Mouse (Mus musculus): ENCODE results near the gene Eif3k. TPM values are rescaled to one million over a fixed set of nuclear protein-coding genes. Genes with fewer than 3 reads are reported as not detected.

Eif3k gene
- polyA plus RNA-seq, 1 experiment from 2014 or later: 222 TPM

Other genes with a start within 250 kb of the Eif3k start
- 73.3 and 77.7 TPM in 2 replicates for gene Mrps12, start 240.0 kb downstream of the Eif3k start, polyA plus RNA-seq (2015; fragmentation: Nextera tagmentation; extraction: Ambion mirVana)
- gene Sars2, start 239.9 kb downstream of the Eif3k start, polyA plus RNA-seq (2015; fragmentation: Nextera tagmentation; extraction: Ambion mirVana): 12.2 and 12.4 TPM in 2 replicates
- not detected in 2 replicates for gene Ccer2, start 225.7 kb downstream of the Eif3k start, polyA plus RNA-seq (2015; fragmentation: Nextera tagmentation; extraction: Ambion mirVana)
- 25.9 and 26.0 TPM in 2 replicates for gene Sirt2, start 215.1 kb downstream of the Eif3k start, polyA plus RNA-seq (2015; fragmentation: Nextera tagmentation; extraction: Ambion mirVana)
- 29.4 and 33.3 TPM in 2 replicates for gene Nfkbib, start 214.4 kb downstream of the Eif3k start, polyA plus RNA-seq (2015; fragmentation: Nextera tagmentation; extraction: Ambion mirVana)
- 9.4 and 10.2 TPM in 2 replicates for gene Rinl, start 192.9 kb downstream of the Eif3k start, polyA plus RNA-seq (2015; fragmentation: Nextera tagmentation; extraction: Ambion mirVana)
- 79.3 and 86.9 TPM in 2 replicates for gene Hnrnpl, start 173.3 kb downstream of the Eif3k start, polyA plus RNA-seq (2015; fragmentation: Nextera tagmentation; extraction: Ambion mirVana)
- gene Ech1, start 156.6 kb downstream of the Eif3k start, polyA plus RNA-seq (2015; fragmentation: Nextera tagmentation; extraction: Ambion mirVana): 125 and 148 TPM in 2 replicates
- gene Lgals4, start 148.0 kb downstream of the Eif3k start, polyA plus RNA-seq (2015; fragmentation: Nextera tagmentation; extraction: Ambion mirVana): 4.8 and 6.4 TPM in 2 replicates
- 0.24 TPM in 1 of 2 replicates, not detected in the other for gene Lgals7, start 118.0 kb downstream of the Eif3k start, polyA plus RNA-seq (2015; fragmentation: Nextera tagmentation; extraction: Ambion mirVana)
- gene Capn12, start 100.4 kb downstream of the Eif3k start, polyA plus RNA-seq (2015; fragmentation: Nextera tagmentation; extraction: Ambion mirVana): 0.08 and 0.15 TPM in 2 replicates
- 126 and 147 TPM in 2 replicates for gene Actn4, start 19.5 kb downstream of the Eif3k start, polyA plus RNA-seq (2015; fragmentation: Nextera tagmentation; extraction: Ambion mirVana)
- 21.6 and 26.3 TPM in 2 replicates for gene Map4k1, start 186 bp upstream of the Eif3k start, polyA plus RNA-seq (2015; fragmentation: Nextera tagmentation; extraction: Ambion mirVana)
- 0.36 and 0.37 TPM in 2 replicates for gene Ryr1, start 143.3 kb upstream of the Eif3k start, polyA plus RNA-seq (2015; fragmentation: Nextera tagmentation; extraction: Ambion mirVana)
- gene Rasgrp4, start 153.0 kb upstream of the Eif3k start, polyA plus RNA-seq (2015; fragmentation: Nextera tagmentation; extraction: Ambion mirVana): 0.79 and 0.96 TPM in 2 replicates
- gene Fam98c, start 174.4 kb upstream of the Eif3k start, polyA plus RNA-seq (2015; fragmentation: Nextera tagmentation; extraction: Ambion mirVana): 6.2 and 6.5 TPM in 2 replicates
- gene Ggn, start 188.3 kb upstream of the Eif3k start, polyA plus RNA-seq (2015; fragmentation: Nextera tagmentation; extraction: Ambion mirVana): 0.05 TPM in 1 of 2 replicates, not detected in the other
- 0.13 and 0.21 TPM in 2 replicates for gene Spred3, start 188.5 kb upstream of the Eif3k start, polyA plus RNA-seq (2015; fragmentation: Nextera tagmentation; extraction: Ambion mirVana)
- gene Psmd8, start 198.8 kb upstream of the Eif3k start, polyA plus RNA-seq (2015; fragmentation: Nextera tagmentation; extraction: Ambion mirVana): 110 and 112 TPM in 2 replicates
- 0.21 and 0.28 TPM in 2 replicates for gene Catsperg1, start 232.2 kb upstream of the Eif3k start, polyA plus RNA-seq (2015; fragmentation: Nextera tagmentation; extraction: Ambion mirVana)

All from liver, embryonic 15.5 days (tissue).